Mouse (Mus musculus): ENCODE measurements around the gene Runx3.

DNA sequence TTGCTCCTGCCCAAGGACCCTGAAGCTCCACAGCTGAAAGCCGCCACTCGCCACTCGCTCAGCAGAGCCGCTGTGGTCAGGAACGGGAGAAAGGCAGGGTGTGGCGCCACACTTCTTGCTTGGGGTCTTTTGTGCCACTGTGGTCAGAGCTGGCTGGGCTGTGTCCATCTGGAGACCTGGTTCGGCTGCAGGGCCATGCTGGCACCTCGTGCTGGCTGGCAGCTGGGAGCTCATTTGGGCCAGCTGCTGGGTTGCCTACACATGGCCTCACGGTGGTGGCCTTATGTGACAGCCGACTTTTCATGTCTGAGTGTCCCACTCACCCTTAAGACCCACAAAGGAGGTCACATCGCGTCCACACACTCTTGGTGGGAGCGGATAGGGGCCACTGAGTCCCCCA lies 29.8 kb upstream of the Runx3 start:
- no peak for TF ChIP-seq CTCF (IDR thresholded peaks at IDR 0.05; ENCODE audit: low read depth, low read length)
- no peak for TF ChIP-seq POLR2A (IDR thresholded peaks at IDR 0.05; ENCODE audit: extremely low read depth, insufficient read depth, low read length)

Measured in liver, adult 2 months (tissue).